Mouse (Mus musculus): ENCODE results near the gene Ube2f. TPM values are rescaled to one million over a fixed set of nuclear protein-coding genes. Genes with fewer than 3 reads are reported as not detected.

Ube2f gene
- polyA plus RNA-seq, 1 experiment from 2014 or later = 60.8 TPM

DNA sequence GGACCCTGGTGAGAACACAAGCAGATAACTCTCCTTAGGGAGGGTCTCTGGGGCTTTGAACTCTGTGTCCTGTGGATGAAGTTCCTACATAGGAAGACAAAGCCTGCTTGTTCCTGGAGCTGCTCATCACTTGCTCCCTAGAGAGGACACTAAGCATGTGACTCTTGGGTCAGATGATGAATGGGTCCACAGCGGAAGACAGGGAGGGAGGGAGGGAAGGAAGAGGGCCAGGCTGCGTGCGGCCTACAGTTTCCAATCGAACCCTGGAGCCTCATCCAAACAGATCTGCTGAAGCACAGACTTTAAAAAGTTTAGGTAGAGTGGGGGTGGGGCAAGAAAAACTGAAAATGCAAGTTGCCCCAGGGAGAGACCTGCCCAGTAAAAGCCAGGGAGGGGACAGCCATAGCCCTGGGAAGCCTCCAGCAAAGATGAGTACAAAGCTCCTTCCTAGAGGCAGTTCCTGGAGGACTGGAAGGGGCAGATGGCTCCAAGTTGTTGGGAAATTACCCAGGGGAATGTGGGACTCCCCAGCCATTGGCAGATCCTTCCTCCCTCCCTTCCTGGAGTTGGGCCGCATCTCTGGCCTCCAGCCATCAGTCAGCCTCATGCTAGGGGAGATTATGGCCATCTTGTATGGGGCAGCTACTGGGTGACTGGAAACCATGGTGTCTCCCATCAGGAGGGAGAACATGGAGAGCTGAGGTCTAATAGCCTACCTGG, 49.8 kb downstream of the Ube2f start:
- H3K36me3 ChIP-seq (ENCODE audit: control insufficient read depth, insufficient read depth, low read length) = no peaks in the 10 kb centered on the region; the same call in 1 of the 2 replicates
- no peak overlapping the region for H3K27ac ChIP-seq (ENCODE audit: low read length)
- H3K4me1 ChIP-seq (replicated peaks; ENCODE audit: control insufficient read depth, insufficient read depth, low read length) = peaks cover 14% of the 10 kb centered on the region; the same call in 1 of the 2 replicates
- no peak overlapping the region for H3K4me3 ChIP-seq (ENCODE audit: low read length)
- H3K4me2 ChIP-seq (ENCODE audit: low read depth, low read length) = no peak overlapping the region
- H3K9me3 ChIP-seq (ENCODE audit: control insufficient read depth, low read length) = no peaks in the 10 kb centered on the region
- H3K9ac ChIP-seq (ENCODE audit: low read length) = peak overlapping the region; percentile 20; the same call in 1 of the 2 replicates
- no peaks in the 10 kb centered on the region for H3K27me3 ChIP-seq (ENCODE audit: control insufficient read depth, insufficient read depth, low read depth, low read length)
- no peak for ATAC-seq (ENCODE audit: low read depth)
- 54% methylated on average over 5 of the region's 5 CpGs for WGBS

DNA sequence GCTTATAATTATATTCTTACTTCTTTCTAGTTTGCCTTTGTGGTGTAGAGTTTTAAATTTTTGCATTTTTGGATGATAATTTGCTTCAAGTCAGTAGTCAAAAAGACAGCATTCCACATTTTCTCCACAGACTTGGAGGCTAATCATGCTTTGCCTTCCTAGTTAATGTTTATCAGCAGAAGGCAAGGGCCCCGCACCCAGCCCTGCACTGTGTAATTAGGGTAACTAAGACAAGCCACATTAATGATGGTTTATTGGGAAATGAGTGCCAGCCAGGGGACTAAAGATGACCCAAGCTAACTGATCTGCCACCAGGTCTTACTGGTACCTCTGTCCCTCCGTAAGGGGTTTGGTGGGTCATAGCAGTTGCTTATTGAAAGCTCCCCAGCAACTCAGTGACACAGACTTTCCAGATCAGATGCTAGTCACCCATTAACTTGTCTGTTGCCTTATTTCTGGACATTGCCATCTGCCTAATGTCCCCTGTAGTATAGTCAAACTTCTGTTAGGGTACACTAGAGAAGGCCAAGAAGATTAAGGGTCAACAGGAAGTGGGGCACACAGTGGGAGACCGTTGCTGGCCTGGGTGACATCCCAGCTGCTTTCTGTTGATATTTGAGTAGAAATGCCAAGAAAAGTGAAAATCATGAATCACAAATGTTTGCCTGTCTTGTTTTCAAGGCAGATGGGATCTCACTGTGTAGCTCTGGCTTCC, 51.3 kb downstream of the Ube2f start:
- no peaks in the 10 kb centered on the region for H3K9me3 ChIP-seq (ENCODE audit: control insufficient read depth, low read length)
- no peak for ATAC-seq (ENCODE audit: low read depth)
- no peak overlapping the region for H3K4me2 ChIP-seq (ENCODE audit: low read depth, low read length)
- H3K9ac ChIP-seq (ENCODE audit: low read length) = no peak overlapping the region
- H3K4me3 ChIP-seq (ENCODE audit: low read length) = no peak overlapping the region
- peaks cover 14% of the 10 kb centered on the region; the same call in 1 of the 2 replicates for H3K4me1 ChIP-seq (replicated peaks; ENCODE audit: control insufficient read depth, insufficient read depth, low read length)
- H3K27ac ChIP-seq (ENCODE audit: low read length) = no peak overlapping the region; the same call in 1 of the 2 replicates
- H3K27me3 ChIP-seq (ENCODE audit: control insufficient read depth, insufficient read depth, low read depth, low read length) = no peaks in the 10 kb centered on the region
- peaks cover 9% of the 10 kb centered on the region; the same call in 1 of the 2 replicates for H3K36me3 ChIP-seq (ENCODE audit: control insufficient read depth, insufficient read depth, low read length)
- 64% methylated on average over 3 of the region's 3 CpGs for WGBS

DNA sequence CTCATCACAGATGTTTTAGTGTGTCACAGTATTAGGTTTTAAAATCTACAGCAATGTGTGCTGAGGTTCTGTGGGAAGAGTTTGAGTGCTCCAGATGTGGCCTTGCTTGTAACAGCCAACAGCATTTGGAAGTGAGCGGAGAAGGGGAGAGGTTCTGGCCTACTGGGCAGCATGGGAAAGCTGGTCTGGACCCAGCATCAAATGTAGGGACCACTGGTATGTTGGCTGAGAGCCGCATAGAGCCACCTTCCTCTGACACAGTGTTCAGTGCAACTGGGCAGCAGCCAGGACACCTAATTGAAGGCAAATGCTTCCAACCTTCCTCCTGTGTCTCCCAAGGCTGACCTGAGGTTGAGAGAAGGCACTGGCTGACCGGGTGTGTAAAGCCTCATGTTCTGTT, 51.9 kb downstream of the Ube2f start:
- ATAC-seq (ENCODE audit: low read depth) = no peak
- H3K27ac ChIP-seq (ENCODE audit: low read length) = 0 out of 2 replicates have a peak overlapping the region, but pooled peaks have one; percentile 10
- peaks cover 14% of the 10 kb centered on the region; the same call in 1 of the 2 replicates for H3K4me1 ChIP-seq (replicated peaks; ENCODE audit: control insufficient read depth, insufficient read depth, low read length)
- peaks cover 9% of the 10 kb centered on the region; the same call in 1 of the 2 replicates for H3K36me3 ChIP-seq (ENCODE audit: control insufficient read depth, insufficient read depth, low read length)
- no peaks in the 10 kb centered on the region for H3K9me3 ChIP-seq (ENCODE audit: control insufficient read depth, low read length)
- H3K4me2 ChIP-seq (ENCODE audit: low read depth, low read length) = no peak overlapping the region
- WGBS = 72% methylated on average over 3 of the region's 3 CpGs
- no peak overlapping the region for H3K4me3 ChIP-seq (ENCODE audit: low read length)
- no peak overlapping the region for H3K9ac ChIP-seq (ENCODE audit: low read length)
- H3K27me3 ChIP-seq (ENCODE audit: control insufficient read depth, insufficient read depth, low read depth, low read length) = no peaks in the 10 kb centered on the region

DNA sequence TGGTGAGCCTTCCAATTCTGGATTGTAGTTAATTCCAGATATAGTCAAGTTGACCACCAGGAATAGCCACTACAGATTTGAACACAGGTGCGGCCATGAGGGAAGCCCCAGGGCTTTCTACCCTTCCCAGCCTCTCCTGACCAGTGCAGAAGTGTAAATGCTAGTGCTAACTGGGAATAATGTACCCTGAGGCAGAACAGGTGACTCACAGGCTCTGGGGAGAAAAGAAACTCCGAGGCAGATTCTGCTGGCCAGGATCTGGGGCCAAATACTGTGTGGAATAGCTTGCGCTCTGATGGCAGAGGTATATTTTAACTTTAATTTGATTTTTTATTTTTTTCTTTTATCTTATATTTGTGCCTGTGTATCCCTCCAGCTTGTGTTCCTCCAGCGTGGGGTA, 54.5 kb downstream of the Ube2f start:
- Histone ChIP-seq H3K9ac (ENCODE audit: low read length) (no peak overlapping the region), H3K27me3 (ENCODE audit: control insufficient read depth, insufficient read depth, low read depth, low read length) (no peaks in the 10 kb centered on the region), H3K9me3 (ENCODE audit: control insufficient read depth, low read length) (no peaks in the 10 kb centered on the region), H3K27ac (ENCODE audit: low read length) (no peak overlapping the region), H3K4me2 (ENCODE audit: low read depth, low read length) (no peak overlapping the region), H3K4me1 (replicated peaks; ENCODE audit: control insufficient read depth, insufficient read depth, low read length) (peaks cover 4% of the 10 kb centered on the region; the same call in 1 of the 2 replicates), H3K4me3 (ENCODE audit: low read length) (no peak overlapping the region), H3K36me3 (ENCODE audit: control insufficient read depth, insufficient read depth, low read length) (peaks cover 20% of the 10 kb centered on the region)
- ATAC-seq (ENCODE audit: low read depth) = no peak
- 89% methylated on average over 4 of the region's 4 CpGs for WGBS

DNA sequence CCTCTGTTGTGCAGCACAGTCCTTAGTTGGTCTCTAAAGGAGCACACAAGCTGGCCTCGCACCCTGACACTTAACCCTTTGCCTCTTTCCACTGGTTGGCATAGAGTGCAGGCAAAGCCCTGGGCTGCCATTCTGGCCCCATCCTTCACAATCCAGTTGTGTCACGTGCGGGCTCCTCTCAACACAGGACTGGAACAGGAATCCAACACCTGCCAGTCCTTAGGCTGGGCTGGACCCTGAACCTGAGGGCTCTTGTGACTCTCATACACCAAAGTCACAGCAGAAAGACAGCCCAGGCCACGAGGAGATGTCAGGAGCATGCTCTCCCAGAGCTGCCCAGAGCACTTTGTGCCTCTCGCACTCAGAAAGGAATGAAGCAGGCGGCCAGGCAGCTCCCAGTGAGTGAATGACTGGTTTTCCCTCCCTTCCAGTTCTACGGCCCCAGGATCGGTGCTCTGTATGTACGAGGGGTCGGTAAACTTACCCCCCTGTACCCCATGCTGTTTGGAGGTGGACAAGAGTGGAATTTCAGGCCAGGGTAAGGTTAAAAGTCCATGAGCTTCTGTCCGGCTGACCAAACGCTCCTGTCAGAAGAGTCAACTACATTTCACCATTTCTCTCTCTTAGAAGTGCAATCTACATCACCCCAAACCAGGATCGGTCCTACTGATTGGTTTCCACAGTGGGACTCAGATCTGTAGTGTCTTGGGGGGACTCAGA, 59.4 kb downstream of the Ube2f start:
- Histone ChIP-seq H3K36me3 (ENCODE audit: control insufficient read depth, insufficient read depth, low read length) (peaks cover 22% of the 10 kb centered on the region), H3K4me1 (replicated peaks; ENCODE audit: control insufficient read depth, insufficient read depth, low read length) (no peaks in the 10 kb centered on the region), H3K27me3 (ENCODE audit: control insufficient read depth, insufficient read depth, low read depth, low read length) (no peaks in the 10 kb centered on the region), H3K4me3 (ENCODE audit: low read length) (no peak overlapping the region), H3K9ac (ENCODE audit: low read length) (no peak overlapping the region), H3K9me3 (ENCODE audit: control insufficient read depth, low read length) (no peaks in the 10 kb centered on the region), H3K4me2 (ENCODE audit: low read depth, low read length) (no peak overlapping the region), H3K27ac (ENCODE audit: low read length) (no peak overlapping the region)
- ATAC-seq (ENCODE audit: low read depth) = no peak
- 88% methylated on average over 13 of the region's 13 CpGs for WGBS

DNA sequence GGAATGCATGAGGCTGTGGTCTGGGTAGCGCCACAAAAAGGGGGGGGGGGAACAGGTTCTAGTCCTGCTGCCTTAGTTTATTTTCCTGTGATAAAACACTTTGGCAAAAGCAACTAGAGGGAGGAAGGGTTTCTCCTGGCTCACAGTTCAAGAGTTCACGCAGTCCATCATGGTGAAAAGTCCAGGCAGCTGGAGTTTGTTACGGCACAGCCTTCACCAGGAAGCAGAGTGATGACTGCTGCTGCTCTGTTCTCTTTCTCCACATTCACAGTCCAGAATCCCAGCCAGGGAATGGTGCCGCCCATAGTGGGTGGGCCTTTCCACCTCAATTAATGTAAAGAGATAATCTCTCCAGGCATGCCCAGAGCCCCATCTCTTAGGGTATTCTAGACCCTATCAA, 62.2 kb downstream of the Ube2f start:
- no peaks in the 10 kb centered on the region for H3K27me3 ChIP-seq (ENCODE audit: control insufficient read depth, insufficient read depth, low read depth, low read length)
- H3K4me2 ChIP-seq (ENCODE audit: low read depth, low read length) = no peak overlapping the region
- no peak overlapping the region for H3K4me3 ChIP-seq (ENCODE audit: low read length)
- 75% methylated on average over 4 of the region's 4 CpGs for WGBS
- H3K9me3 ChIP-seq (ENCODE audit: control insufficient read depth, low read length) = no peaks in the 10 kb centered on the region
- H3K9ac ChIP-seq (ENCODE audit: low read length) = no peak overlapping the region
- H3K36me3 ChIP-seq (ENCODE audit: control insufficient read depth, insufficient read depth, low read length) = peaks cover 13% of the 10 kb centered on the region
- H3K27ac ChIP-seq (ENCODE audit: low read length) = no peak overlapping the region
- H3K4me1 ChIP-seq (replicated peaks; ENCODE audit: control insufficient read depth, insufficient read depth, low read length) = no peaks in the 10 kb centered on the region
- ATAC-seq (ENCODE audit: low read depth) = peak; percentile 70

DNA sequence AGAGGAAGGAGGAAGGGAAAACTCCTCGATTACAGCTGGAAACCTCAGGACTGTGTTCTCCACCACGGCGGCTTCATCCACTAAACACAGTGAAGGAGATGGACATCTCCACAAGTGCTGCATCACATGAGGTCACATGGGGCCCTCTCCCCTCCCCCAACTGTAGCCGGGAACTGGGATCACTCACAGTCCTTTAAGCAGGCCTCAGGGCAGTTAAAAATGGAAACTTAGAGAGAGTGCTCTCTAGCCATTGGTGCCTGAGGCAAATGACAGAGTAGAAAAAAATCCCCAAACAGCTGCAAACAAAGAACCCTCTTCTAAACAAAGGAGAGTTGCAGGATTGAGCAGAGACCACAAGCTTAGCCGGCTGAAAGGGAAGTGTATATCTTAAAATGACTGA, 63.1 kb downstream of the Ube2f start:
- Histone ChIP-seq H3K27me3 (ENCODE audit: control insufficient read depth, insufficient read depth, low read depth, low read length) (no peaks in the 10 kb centered on the region), H3K36me3 (ENCODE audit: control insufficient read depth, insufficient read depth, low read length) (peaks cover 13% of the 10 kb centered on the region), H3K4me1 (replicated peaks; ENCODE audit: control insufficient read depth, insufficient read depth, low read length) (no peaks in the 10 kb centered on the region), H3K4me3 (ENCODE audit: low read length) (no peak overlapping the region), H3K27ac (ENCODE audit: low read length) (no peak overlapping the region), H3K4me2 (ENCODE audit: low read depth, low read length) (no peak overlapping the region), H3K9ac (ENCODE audit: low read length) (no peak overlapping the region), H3K9me3 (ENCODE audit: control insufficient read depth, low read length) (no peaks in the 10 kb centered on the region)
- WGBS = 41% methylated on average over 5 of the region's 5 CpGs
- no peak for ATAC-seq (ENCODE audit: low read depth)

DNA sequence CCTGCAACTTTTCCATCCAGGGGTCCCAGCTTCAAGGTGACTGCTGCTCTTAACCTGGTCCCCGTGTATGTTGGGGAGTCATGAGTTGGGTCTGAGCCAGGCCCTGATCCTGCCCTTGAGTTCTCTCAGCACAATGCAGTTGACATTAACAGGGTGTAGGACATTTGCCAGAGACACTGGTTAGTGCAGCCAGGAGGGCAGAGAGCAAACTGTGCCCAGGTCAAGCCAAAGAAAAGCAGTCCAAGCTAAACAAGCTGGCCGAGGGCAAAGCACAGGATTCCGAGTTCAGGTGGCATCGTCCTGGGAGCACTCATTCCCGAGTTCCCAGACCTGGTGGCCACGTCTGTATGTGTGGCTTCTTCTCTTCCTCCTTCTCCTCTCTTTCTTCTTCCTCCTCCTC, 67.6 kb downstream of the Ube2f start:
- no peak overlapping the region for H3K27ac ChIP-seq (ENCODE audit: low read length)
- H3K36me3 ChIP-seq (ENCODE audit: control insufficient read depth, insufficient read depth, low read length) = no peaks in the 10 kb centered on the region
- 80% methylated on average over 6 of the region's 6 CpGs for WGBS
- H3K9ac ChIP-seq (ENCODE audit: low read length) = no peak overlapping the region
- no peaks in the 10 kb centered on the region for H3K9me3 ChIP-seq (ENCODE audit: control insufficient read depth, low read length)
- H3K4me3 ChIP-seq (ENCODE audit: low read length) = no peak overlapping the region
- H3K4me2 ChIP-seq (ENCODE audit: low read depth, low read length) = no peak overlapping the region
- H3K4me1 ChIP-seq (replicated peaks; ENCODE audit: control insufficient read depth, insufficient read depth, low read length) = no peaks in the 10 kb centered on the region
- no peaks in the 10 kb centered on the region for H3K27me3 ChIP-seq (ENCODE audit: control insufficient read depth, insufficient read depth, low read depth, low read length)
- ATAC-seq (ENCODE audit: low read depth) = no peak

All from lung, embryonic 16.5 days (tissue).